Mouse (Mus musculus) c-Kit-positive CD71-negative TER-119-negative erythroid progenitor cells, embryonic 14.5 days (primary cell): ENCODE results near the gene Parp9.
A peak's percentile ranks its signal among the peaks of the same experiment; 100 is the strongest.
"Not testable (repeated sequence)": the region's sequence is repeated elsewhere in the genome, so short reads cannot be mapped to it uniquely, and the experiment has no call there.

ENCODE experiments used
- DNase-seq: peaks from one replicate; pipeline ENCODE4 v3.0.0-alpha.2; 2013; ENCODE audit warnings: low read depth

The Parp9 gene

GRCm38 (mm10) chr16:35938211-35939151, at the start of gene Parp9, which contains the start of gene Dtx3l:
Gene Parp9 (plus strand): TSS chr16:35938470.
Gene Dtx3l (minus strand): TSS chr16:35939151.
- peak; percentile 62 for DNase-seq

- no peak for DNase-seq
These were observed 49.4 kb upstream of the Parp9 start for GRCm38 (mm10) chr16:35888910-35889309.

GRCm38 (mm10) chr16:35890645-35891044, 47.6 kb upstream of the Parp9 start:
- DNase-seq = no peak

- DNase-seq = not testable (repeated sequence)
These were observed 46.7 kb upstream of the Parp9 start for GRCm38 (mm10) chr16:35891603-35892002.

GRCm38 (mm10) chr16:35894997-35895396, 43.3 kb upstream of the Parp9 start:
- no peak for DNase-seq

GRCm38 (mm10) chr16:35900541-35900940, 37.7 kb upstream of the Parp9 start:
- DNase-seq = no peak

GRCm38 (mm10) chr16:35903014-35903640, 35.1 kb upstream of the Parp9 start:
- DNase-seq = no peak

GRCm38 (mm10) chr16:35904121-35904736, 34.0 kb upstream of the Parp9 start:
- DNase-seq = no peak

GRCm38 (mm10) chr16:35905355-35905754, 32.9 kb upstream of the Parp9 start:
- DNase-seq = no peak

GRCm38 (mm10) chr16:35905819-35906485, 32.3 kb upstream of the Parp9 start:
- DNase-seq = no peak

GRCm38 (mm10) chr16:35906887-35907286, 31.4 kb upstream of the Parp9 start:
- DNase-seq = no peak

GRCm38 (mm10) chr16:35907432-35908201, 30.7 kb upstream of the Parp9 start:
- DNase-seq = no peak

GRCm38 (mm10) chr16:35911449-35911848, 26.8 kb upstream of the Parp9 start:
- DNase-seq = no peak

GRCm38 (mm10) chr16:35913526-35913925, 24.7 kb upstream of the Parp9 start:
- no peak for DNase-seq

GRCm38 (mm10) chr16:35914301-35914700, 24.0 kb upstream of the Parp9 start:
- DNase-seq = no peak

GRCm38 (mm10) chr16:35918721-35919543, 19.3 kb upstream of the Parp9 start:
- DNase-seq = no peak

GRCm38 (mm10) chr16:35921676-35922235, 16.5 kb upstream of the Parp9 start:
- DNase-seq = no peak

- no peak for DNase-seq
These were observed 15.9 kb upstream of the Parp9 start for GRCm38 (mm10) chr16:35922301-35922895.

- DNase-seq = no peak
These were observed 14.6 kb upstream of the Parp9 start for GRCm38 (mm10) chr16:35923546-35924198.
